Mouse (Mus musculus): ENCODE measurements around the gene Snta1.

Gene Snta1

DNA sequence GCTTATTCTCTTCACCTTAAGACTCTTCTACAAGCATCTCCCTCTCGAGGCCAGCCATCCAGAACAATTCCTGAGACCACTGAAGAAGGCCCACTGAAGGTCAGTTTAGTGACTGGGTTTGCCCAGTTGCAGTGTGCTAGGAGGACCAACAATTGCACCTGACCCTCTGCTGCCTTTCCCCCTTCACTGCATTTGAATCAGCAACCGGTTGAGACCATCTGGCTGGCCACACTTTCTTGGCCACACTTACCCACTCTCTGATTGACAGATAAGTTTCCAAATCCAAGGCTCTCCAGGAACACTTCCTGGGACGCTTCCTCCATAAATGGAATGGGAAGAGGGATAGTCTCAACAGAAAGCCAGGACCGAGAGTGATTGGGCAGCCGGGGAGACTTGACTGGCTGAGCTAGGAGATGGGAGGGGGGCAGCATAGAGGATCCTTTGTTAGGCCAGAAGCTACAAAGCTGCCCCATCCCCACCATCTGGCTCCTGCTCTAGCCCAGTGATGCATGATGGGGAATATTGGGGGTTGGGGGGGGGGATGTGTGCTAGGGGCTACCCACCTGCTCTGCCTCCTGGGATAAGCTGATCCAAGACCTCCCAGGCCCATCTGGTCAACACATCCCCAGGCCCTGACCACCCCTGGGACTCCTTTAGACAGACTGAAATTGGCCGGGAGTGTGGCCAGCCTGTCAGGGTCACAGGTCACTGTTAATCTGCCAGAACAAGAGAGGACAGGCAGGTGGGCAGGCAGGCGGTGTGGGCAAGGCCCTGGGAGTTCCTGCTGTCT lies 13.2 kb upstream of the Snta1 start:
- no peak for DNase-seq (ENCODE audit: low read depth)

DNA sequence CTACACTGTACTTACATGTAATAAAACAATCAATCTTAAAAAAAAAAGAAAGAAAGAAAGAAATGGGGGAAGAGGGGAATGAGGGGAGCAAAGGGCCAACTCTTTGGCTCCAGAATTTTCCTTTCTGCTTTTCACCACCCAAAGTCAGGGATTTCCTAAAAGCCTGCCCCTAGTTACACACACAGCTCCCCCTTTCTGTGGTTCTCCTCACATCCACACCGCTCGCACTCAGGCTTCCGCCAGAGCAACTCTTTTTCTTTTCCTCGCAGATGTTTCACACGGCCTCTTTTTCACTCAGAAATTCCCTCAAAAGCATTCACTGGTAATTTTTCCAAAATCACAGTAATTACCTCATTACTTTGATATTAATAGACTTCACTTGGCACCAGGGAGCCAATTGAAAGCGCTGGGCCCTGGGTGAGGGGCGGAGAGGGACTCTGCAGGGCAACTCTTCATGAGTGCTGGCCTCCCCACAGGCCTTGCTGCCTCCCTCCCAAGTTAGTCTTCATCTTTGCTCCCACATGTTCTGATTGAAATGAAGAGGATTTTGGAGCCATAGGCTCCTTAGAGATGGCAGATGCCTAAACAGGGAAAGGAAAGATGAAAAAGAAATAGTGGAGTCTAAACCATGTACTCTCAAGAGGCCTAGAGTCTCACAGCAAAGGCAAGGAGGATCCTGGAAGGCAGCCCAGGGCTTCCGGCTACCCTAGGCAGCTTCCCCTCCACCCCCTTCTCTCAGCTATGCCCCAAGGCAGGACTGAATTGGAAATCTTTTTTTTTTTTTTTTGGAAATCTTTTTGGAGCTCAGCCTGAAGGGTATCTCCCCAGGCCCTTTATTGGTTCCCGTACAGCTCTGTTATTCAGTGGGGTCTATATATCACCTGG lies 12.0 kb upstream of the Snta1 start:
- DNase-seq (ENCODE audit: low read depth): no peak

DNA sequence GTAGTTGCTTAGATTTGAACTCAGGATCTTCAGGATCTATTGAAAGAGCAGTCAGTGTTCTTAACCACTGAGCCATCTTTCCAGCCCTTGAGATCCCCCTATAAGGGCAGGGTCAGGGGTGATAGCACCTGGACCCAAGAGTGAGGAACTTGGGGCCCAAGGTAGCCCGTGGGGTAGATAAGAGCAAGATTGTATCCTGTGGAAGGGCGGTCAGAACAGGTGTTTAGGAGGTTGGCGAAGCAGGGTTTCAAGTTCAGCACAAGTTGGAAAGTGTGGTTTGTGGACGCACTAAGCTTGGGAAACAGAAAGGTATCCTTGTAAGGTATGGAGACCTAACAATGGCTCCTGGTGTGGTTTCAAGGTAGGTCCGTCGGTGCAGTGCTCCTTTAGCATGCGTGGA lies 10.1 kb upstream of the Snta1 start:
- DNase-seq (ENCODE audit: low read depth): no peak

DNA sequence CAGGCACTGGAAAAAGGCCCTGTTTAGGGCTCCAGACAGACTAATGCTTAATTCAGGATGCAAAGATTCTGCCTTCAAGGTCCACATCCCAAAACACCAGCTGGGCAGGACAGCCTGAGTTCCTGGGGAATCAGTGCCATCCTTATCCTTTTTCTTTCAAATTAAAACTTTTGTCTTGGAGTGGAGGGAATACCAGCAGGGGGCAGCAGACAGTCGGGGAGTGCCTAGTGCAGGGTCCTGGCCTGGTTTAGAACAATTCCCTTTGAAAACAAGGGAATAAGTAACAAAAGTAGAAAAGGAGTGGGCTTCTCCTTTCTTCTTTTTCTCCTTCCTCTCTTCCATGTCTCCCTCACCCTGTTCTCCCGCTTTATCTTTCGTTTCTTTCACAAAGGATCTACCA lies 9.2 kb upstream of the Snta1 start:
- DNase-seq (ENCODE audit: low read depth): no peak

DNA sequence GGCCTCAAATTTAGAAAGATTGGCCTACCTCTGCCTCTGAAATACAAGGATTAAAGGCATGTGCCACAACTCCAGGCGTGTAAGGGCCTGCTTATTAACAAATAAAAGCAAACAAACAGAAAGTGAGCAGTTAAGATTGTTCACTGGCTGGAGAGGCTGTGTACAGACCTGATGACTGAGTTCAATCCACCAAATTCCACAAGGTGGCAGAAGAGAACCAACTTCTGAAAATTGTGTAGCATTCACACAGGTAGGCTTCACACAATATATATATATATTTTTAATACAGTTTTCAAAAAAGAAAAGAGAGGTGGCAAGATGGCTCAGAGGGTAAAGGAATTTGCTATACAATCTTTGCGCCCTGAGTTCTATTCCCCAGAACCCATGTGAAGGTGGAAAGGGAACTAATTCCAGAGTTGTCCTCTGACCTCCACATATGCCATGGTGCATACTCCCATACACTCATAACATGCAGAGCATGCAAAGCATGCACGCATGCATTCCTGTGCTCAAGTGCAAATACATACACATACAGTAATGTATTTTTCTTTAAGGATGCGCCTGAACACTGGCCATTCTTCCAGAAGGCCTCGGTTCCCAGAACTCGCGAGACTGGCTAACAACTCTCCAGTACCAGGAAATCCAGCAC lies 4.2 kb upstream of the Snta1 start:
- DNase-seq (ENCODE audit: low read depth): no peak

DNA sequence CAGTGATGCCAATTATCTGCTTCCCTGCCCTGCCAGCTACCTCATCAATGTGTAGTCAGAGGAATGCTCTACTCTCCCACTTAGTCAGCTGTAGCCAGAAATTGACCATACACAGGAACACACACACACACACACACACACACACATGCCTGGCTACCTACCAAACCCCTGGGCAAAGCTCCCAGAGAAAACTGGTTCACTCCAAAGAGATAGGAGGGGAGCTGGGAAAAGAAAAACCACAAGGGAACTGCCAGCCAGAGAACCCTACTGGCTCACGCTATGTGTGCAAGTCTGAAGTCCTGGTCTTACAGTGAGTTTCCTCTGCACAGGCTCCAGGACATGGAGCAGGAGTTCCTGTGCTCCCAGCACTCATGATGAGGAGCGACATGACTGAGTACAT lies 2.5 kb upstream of the Snta1 start:
- peak; percentile 97 for DNase-seq (ENCODE audit: low read depth)

DNA sequence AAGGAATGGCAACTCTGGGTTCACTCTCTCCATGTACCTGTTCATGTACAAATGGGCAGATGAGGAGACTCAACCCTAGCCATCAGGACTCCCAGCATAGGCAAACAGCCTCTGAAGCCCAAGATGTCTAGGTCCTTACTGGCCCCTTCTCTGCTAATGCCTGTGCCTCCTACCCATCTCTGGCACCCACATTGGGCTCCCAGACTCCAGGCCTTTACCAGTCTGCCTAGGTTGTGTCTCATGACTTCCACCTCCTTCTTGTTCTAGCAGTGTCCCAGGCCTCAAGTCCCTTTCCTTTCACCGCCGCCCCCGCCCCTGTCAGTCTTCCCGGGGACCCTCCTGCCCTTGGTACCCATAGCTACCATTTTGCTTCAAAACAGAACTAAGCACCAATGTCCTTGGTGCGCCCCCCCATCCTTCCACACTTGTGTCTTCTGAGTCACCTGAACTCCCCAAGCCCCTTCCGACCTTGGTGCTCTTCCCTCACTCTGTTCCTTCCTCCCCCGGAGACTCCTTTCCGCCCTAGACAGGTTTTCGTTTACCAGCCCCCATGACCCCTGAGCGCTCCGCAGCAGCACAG lies 746 bp downstream of the Snta1 start:
- no peak for DNase-seq (ENCODE audit: low read depth)

DNA sequence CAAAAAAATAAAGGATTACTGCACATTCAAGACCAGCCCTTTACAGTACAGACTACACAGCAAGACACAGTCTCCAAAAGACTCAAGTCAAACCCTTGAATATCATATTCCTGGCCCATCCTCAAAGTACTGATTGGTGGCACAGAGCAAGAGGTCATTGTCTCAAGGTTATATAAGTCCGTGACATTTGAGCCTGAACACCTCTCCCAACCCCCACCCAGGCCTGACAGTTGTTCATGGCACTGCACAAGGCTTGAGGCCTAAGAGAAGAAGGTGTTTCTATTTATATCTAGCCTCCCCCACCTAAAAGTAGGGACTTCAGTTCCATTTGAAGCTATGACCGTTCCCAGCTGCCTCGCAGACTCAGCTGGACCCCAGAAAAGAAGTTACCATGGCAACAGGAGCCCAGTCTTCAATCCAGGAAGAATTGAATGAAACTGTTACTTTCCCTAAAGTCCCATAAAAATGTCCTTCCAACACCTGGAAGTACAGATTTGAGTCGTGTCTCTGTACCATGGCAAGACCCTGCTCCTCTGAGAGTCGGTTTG lies 2.4 kb downstream of the Snta1 start:
- no peak for DNase-seq (ENCODE audit: low read depth)

DNA sequence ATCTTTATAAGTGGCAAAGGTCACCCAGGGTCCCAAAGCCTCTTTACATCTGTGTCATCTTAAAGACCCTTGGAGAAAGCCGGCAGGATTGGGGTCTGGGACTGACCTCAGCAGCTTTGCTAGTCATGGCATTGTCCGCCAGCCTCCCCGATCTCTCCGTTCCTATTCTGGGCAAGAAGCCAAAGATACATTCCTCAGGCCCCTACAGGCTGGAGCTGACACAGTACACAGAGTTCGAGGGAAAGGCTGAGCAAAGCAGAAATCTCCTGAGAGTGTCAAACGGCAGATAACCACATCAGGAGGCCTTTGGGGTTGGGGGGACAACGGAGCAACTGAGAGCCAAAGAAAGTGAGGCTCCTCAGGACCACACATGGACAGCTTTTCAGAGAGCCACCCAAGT lies 5.1 kb downstream of the Snta1 start:
- peak; percentile 48 for DNase-seq (ENCODE audit: low read depth)

DNA sequence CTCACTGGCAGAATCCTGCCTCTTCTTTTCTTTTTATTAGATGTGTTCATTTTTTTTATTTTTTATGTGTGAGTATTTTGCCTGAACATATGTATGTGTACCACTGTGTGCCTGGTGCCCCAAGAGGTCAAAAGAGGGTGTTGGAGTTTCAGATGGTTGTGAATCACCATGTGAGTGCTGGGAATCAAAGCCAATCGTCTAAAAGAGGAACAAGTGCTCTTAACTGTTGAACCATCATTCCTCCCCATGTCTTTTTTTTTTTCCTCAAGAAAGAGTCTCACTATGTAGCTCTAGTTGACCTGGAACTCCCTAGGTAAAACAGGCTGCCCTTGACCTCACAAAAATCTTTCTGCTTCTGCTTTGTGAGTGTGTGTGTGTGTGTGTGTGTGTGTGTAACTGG lies 5.9 kb downstream of the Snta1 start:
- no peak for DNase-seq (ENCODE audit: low read depth)

DNA sequence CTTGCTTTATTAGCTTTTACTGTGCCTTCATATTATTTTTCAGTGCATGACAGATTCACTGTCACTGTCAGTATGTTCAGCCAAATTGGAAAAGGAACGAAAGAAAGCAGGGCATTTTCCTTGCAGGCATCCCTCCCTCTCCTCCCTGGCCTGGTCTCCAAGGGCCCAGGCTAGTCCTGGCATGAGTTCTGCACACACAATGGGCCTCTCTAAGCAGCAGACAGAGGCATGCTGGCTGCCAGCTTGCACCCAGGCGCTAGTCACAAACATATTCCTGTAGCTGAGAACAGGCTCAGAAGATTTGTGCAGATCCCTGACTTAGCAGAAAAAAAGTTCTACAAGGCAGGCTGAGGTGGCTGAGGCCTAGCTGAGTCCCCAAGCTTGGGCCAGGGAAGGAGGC lies 8.6 kb downstream of the Snta1 start:
- DNase-seq (ENCODE audit: low read depth): no peak

DNA sequence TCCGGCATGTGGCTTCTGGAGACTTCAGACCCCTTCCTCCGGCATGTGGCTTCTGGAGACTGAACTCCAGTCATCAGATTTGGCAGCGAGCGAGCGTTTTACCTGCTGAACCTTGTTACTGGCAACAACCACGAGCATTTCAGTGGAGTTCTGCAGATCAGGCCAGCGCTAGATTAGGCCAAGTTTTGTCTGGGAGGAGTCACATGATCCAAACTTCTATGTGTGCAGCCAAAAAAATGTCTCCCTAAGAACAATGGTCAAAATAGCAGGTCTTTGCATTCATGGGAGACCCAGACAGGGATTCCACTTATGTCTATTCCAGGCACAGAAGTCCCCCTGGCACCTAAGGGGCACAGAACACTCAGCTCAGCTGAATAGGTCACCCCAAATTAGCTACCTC lies 9.6 kb downstream of the Snta1 start:
- no peak for DNase-seq (ENCODE audit: low read depth)

DNA sequence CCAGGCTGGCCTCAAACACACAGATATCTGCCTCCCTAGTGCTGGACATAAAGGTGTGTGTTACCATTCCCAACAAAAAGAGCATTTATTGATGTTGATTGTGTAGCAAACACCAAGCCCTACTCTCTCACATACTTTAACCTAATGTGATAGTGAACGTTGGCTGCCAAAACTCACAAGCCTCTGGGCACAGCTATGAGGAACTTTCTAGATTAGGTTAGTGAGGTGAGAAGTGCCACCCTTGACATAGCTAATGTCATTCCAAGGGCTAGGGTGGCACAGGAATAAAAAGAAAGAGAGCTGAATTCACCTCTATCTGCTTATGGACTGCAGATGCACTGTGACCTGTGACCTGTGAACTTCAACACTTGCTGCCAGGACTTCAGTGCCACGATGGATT lies 11.4 kb downstream of the Snta1 start:
- DNase-seq (ENCODE audit: low read depth): no peak

DNA sequence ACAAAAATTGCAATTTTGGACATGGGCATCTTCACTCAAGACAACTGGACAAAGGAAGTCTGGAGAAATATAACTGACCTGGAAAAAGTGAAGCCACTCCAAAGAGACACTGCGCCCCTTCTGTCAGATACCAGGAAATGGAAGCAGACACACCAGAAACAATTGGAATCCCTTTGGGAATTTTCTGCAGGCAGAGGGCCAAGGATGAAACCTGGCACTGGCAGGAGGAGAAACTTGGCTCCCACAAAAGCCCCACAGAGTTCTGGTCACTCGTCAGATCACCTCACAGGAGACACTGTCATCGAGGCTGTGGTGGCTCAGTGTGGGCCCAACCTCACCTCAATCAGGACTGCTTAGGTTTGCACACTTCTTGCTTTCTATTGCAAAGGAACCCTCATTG lies 13.3 kb downstream of the Snta1 start:
- no peak for DNase-seq (ENCODE audit: low read depth)

DNA sequence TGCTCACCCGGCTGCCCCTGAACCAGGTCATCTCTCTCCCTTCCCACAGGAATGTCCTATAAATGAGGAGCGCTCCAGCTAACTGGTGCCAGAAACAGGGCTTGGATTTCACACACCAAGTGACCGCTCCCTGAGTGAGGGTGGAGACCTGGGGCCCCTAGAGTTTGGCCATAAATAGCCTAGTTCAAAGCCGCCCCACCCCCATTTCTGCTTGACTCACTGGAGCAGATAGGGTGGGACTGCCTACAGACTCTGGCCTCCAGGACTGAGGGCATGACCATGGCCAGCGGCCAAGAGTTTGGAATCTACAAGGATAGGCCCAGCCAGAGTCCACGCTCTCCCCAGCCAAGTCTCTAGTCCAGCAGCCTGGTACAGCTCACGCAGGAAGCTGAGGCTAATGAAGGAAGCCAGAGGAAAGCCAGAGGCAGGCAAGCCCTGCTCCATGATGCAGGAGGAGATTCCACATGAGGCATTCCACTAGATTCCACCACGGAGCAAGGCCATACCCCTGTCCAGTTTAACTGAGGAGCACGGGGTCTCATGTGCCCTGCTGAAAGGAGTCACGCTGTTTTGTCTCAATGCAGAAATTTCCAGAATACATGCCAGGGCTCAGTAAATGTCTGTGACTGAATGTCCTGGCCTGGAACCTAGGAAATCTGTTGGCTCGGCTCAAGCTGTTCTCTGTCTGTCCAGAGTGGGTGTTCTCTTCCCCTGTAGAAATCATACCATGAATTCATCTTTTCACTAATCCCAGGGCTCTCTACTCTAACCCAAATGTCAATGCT lies 17.5 kb downstream of the Snta1 start:
- DNase-seq (ENCODE audit: low read depth): peak; percentile 99

DNA sequence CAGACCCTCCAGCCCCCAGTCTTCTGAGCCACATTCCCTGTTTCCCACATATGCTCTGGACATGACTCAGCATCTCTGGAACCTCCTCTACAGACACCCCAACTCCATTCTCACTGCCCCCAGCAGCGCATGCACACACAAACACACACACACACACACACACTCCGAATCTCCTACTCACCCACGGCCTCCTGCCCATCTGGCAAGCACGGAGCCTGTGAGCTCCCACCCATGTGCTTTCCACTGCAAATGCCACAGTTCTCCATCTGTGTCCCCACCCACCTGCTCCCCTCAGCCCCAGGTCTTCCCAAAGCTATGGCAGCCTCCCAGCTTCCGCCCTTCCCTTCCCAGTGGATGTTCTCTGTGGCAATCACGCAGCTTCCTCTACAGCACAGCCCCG lies 28.8 kb downstream of the Snta1 start:
- no peak for DNase-seq (ENCODE audit: low read depth)

DNA sequence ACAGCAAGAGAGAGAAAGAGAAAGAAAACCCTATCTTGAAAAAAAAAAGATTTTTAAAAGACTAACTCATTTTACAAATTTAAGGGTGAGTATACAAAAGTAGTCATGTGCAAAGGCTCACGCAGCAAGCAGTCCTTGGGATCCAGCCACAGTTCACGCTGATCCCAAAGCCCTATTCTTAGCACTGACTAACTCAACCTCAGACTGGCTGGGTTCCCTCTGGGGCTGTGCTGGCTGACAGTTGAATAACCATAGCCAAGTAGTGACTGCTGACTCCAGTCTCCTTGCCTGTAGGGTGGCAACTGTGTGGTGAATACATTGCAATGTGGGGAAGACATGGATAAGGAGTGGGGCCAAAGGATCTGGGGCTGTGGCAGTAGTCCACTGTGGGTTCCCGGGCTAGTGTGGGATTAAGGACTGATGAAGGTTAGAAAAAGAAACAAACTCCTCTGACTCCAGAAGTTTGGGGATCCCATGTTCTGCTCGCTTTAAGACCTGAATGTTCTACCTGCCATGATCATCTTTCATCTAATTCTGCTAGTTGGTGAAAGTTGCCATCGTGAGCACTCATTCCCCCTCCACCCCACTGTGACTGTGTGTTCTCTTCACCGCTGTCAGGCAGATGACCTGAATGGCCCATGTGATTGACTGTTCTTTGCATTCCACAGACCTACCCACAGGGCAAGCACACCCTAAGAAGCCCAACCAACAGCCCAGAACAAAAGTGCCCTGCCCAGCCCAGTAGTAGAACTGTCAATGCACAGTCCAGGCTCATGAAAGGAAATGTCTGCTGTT lies 32.9 kb downstream of the Snta1 start:
- peak; percentile 99 for DNase-seq (ENCODE audit: low read depth)

DNA sequence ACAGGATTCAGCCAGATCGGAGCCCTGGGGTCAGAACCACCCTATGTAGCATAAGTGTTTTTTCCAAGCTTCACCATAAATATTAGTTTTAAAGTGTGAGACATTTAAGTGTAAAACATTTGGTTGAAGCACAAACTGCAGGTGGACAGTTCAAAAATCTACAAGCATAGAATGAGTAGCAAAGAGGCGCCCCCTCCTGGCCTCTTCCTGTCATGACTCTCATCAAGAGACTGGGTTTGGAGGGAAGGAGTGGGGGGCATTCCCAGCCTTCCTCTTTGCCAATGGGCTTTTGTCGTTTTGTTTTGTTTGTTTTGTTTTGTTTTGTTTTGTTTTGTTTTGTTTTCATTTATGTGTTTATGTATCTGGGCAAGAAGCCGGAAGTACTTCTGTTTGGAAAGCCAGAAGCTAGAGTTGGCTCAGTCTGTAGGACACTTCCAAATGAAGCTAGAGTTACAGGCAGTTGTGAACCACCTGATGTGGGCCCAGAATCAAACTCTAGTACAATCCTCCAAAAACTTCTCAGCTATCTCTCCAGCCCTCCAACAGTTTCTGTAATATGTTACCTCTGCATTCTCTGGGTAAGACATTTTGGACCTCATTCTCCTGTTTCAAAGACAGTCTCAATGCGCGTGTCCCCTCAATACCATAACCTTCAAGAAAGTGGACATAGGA lies 33.8 kb downstream of the Snta1 start:
- DNase-seq (ENCODE audit: low read depth): no peak

DNA sequence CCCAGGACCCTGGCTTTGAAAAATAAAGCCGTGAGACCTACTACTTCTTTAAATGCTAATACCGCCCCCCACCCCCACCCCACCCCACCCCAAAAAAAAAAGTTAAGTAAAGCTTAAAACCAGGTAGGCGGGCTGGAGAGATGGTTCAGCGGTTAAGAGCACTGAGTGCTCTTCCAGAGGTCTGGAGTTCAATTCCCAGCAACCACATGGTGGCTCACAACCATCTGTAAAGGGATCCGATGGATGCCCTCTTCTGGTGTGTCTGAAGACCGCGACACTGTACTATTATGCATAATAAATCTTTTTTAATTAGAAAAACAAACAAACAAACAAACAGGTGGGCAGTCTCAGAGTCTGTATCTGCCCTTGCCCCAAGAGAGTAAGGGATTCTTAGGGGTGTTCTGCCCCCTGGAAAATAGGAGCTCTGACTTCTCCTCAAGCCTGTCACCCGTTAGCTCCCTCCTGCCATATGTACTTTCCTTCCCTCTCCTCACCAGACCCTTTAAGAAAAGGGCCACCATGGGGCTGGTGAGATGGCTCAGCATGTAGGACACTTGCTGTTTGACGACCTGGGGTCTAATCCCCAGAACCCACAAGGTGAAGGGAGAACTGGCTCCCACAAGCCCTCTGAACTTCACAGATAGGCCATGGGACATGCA lies 34.9 kb downstream of the Snta1 start, which contains the start of gene Cdk5rap1:
Gene Cdk5rap1 (minus strand): TSS at position 169 of the 659 bp plus-strand sequence.
- DNase-seq (ENCODE audit: low read depth): no peak

Data from fibroblast of lung, adult 2 months (primary cell).